Mouse (Mus musculus) mouse embryonic stem cell (cell line): ENCODE data around the gene Cope.

Experiments used
- in situ Hi-C, 2 experiments: fragments of 300-500 bp; cut with MboI; formaldehyde crosslinking; loops; 1 replicate in 1 of 2; 3 replicates in 1 of 2; pipeline ENCODE4 v1.14.3; 2019 to 2020; ENCODE audit warnings: low sequenced_read_pairs in 2 of 2, low pct_unique_long_range_greater_than_20kb in 1 of 2, mixed read lengths in 1 of 2; ENCODE audit not compliant: unreplicated experiment in 1 of 2

Gene Cope

DNA sequence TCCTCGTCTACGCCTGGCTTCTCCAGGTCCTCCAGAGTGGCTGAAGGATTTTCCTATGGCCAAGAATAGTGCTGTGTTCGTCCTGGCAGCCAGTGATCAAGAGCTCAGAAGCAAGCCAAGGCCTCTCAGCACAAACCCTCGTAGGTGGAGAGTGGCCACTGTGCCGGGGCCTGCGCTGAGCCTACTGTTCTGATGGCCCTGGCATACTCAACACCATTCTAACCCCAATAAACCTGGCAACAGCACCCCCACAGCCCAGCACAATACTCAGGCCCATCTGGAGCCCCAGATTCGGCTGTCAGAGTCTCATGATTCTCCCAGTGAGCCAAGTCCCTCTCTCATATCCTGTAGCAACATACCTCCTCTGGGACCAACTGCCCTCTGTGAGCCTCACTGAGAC is 38.3 kb downstream of the Cope start:
- in situ Hi-C loops = no loop called here

GRCm38 (mm10) chr8:70342007-70342406 is 39.7 kb downstream of the Cope start:
- in situ Hi-C loops = no loop called here

GRCm38 (mm10) chr8:70343076-70343475 is 40.8 kb downstream of the Cope start:
- in situ Hi-C loops = no loop called here

GRCm38 (mm10) chr8:70343696-70344095 is 41.4 kb downstream of the Cope start:
- in situ Hi-C loops = no loop called here

DNA sequence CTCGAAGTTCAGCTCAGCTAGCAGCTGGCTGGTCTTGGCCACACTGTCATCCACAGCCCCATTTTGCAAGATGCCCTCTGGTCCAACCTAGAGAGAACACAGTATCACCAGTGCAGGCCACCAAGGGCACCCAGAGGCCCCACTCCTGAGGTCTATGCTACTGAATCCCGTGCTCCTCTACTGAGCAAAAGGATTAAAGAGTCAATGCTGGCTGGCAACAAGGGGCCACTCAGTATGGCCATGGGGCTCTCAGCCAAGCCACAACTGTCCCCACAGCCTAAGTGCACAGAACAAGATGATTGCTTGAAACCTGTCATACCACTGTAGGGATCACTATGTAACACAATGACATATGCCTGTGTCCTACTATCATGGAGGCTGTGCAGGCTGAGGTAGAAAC is 42.0 kb downstream of the Cope start:
- in situ Hi-C loops = no loop called here

GRCm38 (mm10) chr8:70347443-70347842 is 45.1 kb downstream of the Cope start:
- in situ Hi-C loops = no loop called here

GRCm38 (mm10) chr8:70347860-70348420 is 45.6 kb downstream of the Cope start:
- in situ Hi-C loops = no loop called here

DNA sequence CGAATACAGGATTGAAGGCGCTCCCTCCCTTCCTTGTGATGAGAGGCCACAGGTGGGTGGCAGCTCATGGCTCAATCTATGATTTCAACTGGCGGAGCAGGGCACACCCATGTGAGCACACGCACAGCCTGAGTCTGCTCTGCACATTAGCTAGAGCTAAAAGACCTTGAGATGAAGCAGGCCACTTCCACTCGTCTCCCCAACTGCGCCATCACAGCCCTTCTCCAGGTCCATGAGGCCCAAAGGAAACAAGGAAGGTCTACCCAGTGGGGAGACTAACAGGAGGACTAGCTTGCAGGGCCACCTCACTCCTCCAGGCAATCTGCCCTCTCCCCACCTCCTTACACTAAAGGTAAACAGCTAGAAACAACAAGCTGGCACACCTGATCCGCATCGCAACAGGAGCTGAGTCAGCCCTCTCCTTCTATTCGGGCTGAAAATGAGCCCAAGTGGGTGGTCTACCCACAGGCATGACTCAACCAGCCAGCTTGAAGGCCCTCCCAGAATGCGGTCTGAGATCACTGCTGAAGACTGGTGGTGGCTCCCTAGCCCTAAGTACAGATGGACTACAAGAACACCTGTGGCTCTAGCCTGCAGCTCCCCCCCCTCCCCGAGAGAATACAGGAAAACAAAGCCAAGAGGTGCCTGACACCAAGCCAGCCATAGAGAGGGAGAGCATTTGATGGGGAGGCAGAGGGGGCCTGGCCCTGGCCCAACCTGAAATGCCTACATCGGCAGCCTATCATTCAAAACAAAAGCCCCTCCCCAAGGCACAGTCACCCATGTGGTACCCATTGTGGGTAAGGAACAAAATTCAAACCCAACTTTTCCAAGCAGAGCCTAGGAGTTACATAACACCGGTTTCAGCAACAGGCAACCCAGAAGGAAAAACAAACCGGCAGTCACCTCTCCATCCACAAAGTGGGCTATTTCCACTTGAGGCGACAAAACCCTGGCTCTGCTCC is 49.0 kb downstream of the Cope start:
- in situ Hi-C loops = no loop called here

DNA sequence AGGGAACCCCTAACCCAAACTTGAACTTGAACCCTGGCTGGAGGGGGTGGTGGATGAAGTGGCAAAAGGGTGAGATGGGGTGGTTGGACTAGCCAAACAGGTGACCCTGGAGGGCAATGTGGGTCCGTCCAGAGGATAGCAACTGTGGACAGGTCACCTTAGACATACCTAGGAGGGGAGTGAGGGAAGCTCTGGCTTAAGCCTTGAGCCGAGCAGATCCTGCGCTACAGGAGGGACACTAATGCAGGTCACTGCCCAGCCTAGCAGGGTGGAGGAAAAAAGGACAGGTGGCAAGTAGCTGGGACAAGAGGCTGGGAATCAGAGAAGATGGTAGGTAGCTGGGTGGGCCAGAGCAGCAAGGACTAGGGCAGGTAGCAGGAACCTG is 49.7 kb downstream of the Cope start:
- in situ Hi-C loops = no loop called here

- in situ Hi-C loops = no loop called here
Measured at GRCm38 (mm10) chr8:70352657-70353151, 50.4 kb downstream of the Cope start.

GRCm38 (mm10) chr8:70353194-70353817 is 51.0 kb downstream of the Cope start, which contains the start of gene Upf1:
TSS of gene Upf1 (minus strand) at chr8:70353278.
- in situ Hi-C loops = no loop called here

GRCm38 (mm10) chr8:70354004-70354403 is 51.7 kb downstream of the Cope start:
- in situ Hi-C loops = no loop called here

DNA sequence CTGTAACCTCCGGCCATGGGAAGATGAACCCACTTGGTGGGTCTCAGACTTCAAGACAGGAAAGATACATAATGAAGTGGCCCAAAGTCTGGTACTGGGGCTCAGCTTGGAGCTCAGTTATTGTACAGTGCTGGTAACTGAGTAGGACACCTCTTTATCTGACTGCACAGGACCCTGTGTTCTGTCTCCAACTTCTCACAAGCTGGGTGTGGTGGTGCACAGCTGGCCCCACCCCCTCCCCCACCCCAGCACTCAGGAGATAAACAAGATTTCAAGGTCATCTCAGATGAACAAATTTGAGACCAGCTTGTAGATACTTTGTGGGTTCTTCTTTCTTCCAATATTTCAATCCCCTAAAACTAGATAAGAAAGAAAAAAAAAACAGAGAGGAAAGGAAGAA is 53.8 kb downstream of the Cope start:
- in situ Hi-C loops = no loop called here

DNA sequence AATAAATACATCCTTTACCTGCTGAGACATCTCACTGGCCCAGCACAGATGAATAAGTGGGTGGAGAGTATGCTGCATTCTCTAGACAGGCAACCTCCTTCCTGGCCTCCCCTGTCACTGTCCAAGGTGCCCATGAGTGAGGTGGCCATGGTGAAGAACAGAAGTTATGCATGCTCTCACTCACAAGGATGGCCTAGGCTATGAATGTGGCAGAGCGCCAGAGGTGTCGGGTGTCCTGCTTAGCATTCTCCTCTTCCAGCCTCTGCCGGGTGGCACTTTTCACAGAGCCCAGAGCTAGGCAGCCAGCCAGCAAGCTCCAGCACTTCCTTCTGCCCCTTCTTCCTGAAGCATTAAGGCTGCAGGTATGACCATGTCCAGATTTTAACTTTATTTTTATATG is 57.1 kb downstream of the Cope start:
- in situ Hi-C loops = no loop called here

- in situ Hi-C loops = no loop called here
Measured at GRCm38 (mm10) chr8:70360769-70361168, 58.5 kb downstream of the Cope start.

GRCm38 (mm10) chr8:70361484-70362032 is 59.2 kb downstream of the Cope start:
- in situ Hi-C loops = no loop called here
